Mouse (Mus musculus) heart, postnatal 10 days (tissue): ENCODE data around the gene Myh8. TPM values are rescaled to one million over a fixed set of nuclear protein-coding genes. Genes with fewer than 3 reads are reported as not detected.

Source experiments
- DNase-seq, 2 experiments: peaks; one replicate each; pipeline ENCODE4 v3.0.0; 2021
- intact Hi-C: fragments of 180-260 bp; cut with DNase I; formaldehyde crosslinking; loops from one replicate; pipeline ENCODE4 v1.15.1; 2025
- total RNA-seq, 2 experiments: library from RNA; stranded (reverse); gene quantifications; 2 replicates each; pipeline ENCODE4 v1.2.3; 2021

The Myh8 gene
- under 1 TPM; 0.40 to 0.67 TPM for total RNA-seq

- peak; percentile 18 to 22 for DNase-seq
- intact Hi-C loops = no loop called here
These were observed at the start of gene Myh8 for GRCm38 (mm10) chr11:67276601-67277174. Gene Myh8 (plus strand): TSS chr11:67277124.

- intact Hi-C loops = no loop called here
These were observed 48.2 kb upstream of the Myh8 start for GRCm38 (mm10) chr11:67228731-67229130.

GRCm38 (mm10) chr11:67229166-67229565 lies 47.8 kb upstream of the Myh8 start:
- intact Hi-C loops = no loop called here
- no peak for DNase-seq

More at GRCm38 (mm10) chr11:67228731-67229130, 48.2 kb upstream of the Myh8 start:
- DNase-seq = no peak

- peak; percentile 11 to 15 for DNase-seq
- intact Hi-C loops = loop anchor here (5.0 kb wide), 1 partner anchor 122 kb away; no protein-coding TSS in a partner anchor
These were observed 47.0 kb upstream of the Myh8 start for GRCm38 (mm10) chr11:67229946-67230345.

GRCm38 (mm10) chr11:67235639-67236358 lies 41.1 kb upstream of the Myh8 start:
- DNase-seq = peak; percentile 30 to 62
- intact Hi-C loops = loop anchor here (1.0 kb wide), 1 partner anchor 124 kb away; no protein-coding TSS in a partner anchor

- intact Hi-C loops = no loop called here
- DNase-seq = no peak
These were observed 40.1 kb upstream of the Myh8 start for GRCm38 (mm10) chr11:67236799-67237198.

- intact Hi-C loops = no loop called here
- DNase-seq = no peak
These were observed 39.3 kb upstream of the Myh8 start, which contains the start of gene Myh4 for GRCm38 (mm10) chr11:67237481-67238079. Gene Myh4 (plus strand): TSS chr11:67238029.

- no peak for DNase-seq
- intact Hi-C loops = no loop called here
These were observed 35.9 kb upstream of the Myh8 start for GRCm38 (mm10) chr11:67241051-67241450.

- intact Hi-C loops = no loop called here
- DNase-seq = no peak
These were observed 23.2 kb upstream of the Myh8 start for GRCm38 (mm10) chr11:67253691-67254090.

GRCm38 (mm10) chr11:67257048-67257447 lies 19.9 kb upstream of the Myh8 start:
- intact Hi-C loops = no loop called here
- DNase-seq = no peak

GRCm38 (mm10) chr11:67260956-67261355 lies 16.0 kb upstream of the Myh8 start:
- DNase-seq = no peak
- intact Hi-C loops = no loop called here

GRCm38 (mm10) chr11:67293440-67293839 lies 16.5 kb downstream of the Myh8 start:
- intact Hi-C loops = no loop called here
- no peak for DNase-seq

- intact Hi-C loops = no loop called here
- DNase-seq = peak; percentile 2
These were observed 37.0 kb downstream of the Myh8 start for GRCm38 (mm10) chr11:67313733-67314452.

- intact Hi-C loops = no loop called here
- no peak for DNase-seq
These were observed 44.4 kb downstream of the Myh8 start, which contains the start of gene Myh13 for GRCm38 (mm10) chr11:67321358-67321757. Gene Myh13 (plus strand): TSS chr11:67321658.

- intact Hi-C loops = no loop called here
These were observed 49.6 kb downstream of the Myh8 start for GRCm38 (mm10) chr11:67326536-67326935.

GRCm38 (mm10) chr11:67344556-67344955 lies 67.6 kb downstream of the Myh8 start:
- intact Hi-C loops = no loop called here
- DNase-seq = no peak

More at GRCm38 (mm10) chr11:67326536-67326935, 49.6 kb downstream of the Myh8 start:
- no peak for DNase-seq

GRCm38 (mm10) chr11:67345186-67345855 lies 68.4 kb downstream of the Myh8 start:
- DNase-seq = peak; percentile 8 to 15
- intact Hi-C loops = no loop called here

GRCm38 (mm10) chr11:67345856-67346236 lies 68.9 kb downstream of the Myh8 start:
- intact Hi-C loops = no loop called here
- no peak for DNase-seq

- intact Hi-C loops = loop anchor here (1.0 to 5.0 kb wide), 2 partner anchors 118 to 238 kb away; no protein-coding TSS in a partner anchor
- peak; percentile 66 to 83 for DNase-seq
These were observed 73.3 kb downstream of the Myh8 start for GRCm38 (mm10) chr11:67350153-67350768.

- intact Hi-C loops = loop anchor here (5.0 kb wide), 1 partner anchor 121 kb away; no protein-coding TSS in a partner anchor
- no peak for DNase-seq
These were observed 76.1 kb downstream of the Myh8 start for GRCm38 (mm10) chr11:67353011-67353410.
